Mouse (Mus musculus) forebrain, embryonic 16.5 days (tissue): ENCODE data around the gene Gnpat. TPM values are rescaled to one million over a fixed set of nuclear protein-coding genes. Genes with fewer than 3 reads are reported as not detected.

Experiments
- ATAC-seq: fragments of 200-750 bp; cut with Nextera tagmentation; 2 replicates; pipeline ENCODE4 v1.8.0; 2017; ENCODE audit warnings: mild to moderate bottlenecking, moderate library complexity
- H3K27ac ChIP-seq: fragments of 300-500 bp; sonication (generic); 2 replicates; pipeline ENCODE4 v1.5.1; 2014; ENCODE audit warnings: low read length, control low read depth
- H3K27me3 ChIP-seq: fragments of 300-500 bp; sonication (generic); replicated peaks from 2 replicates; pipeline ENCODE4 v1.6.1; 2014; ENCODE audit warnings: low read length; ENCODE audit not compliant: control insufficient read depth, insufficient read depth
- H3K36me3 ChIP-seq: fragments of 300-500 bp; sonication (generic); 2 replicates; pipeline ENCODE4 v1.6.1; 2014; ENCODE audit not compliant: control insufficient read depth, insufficient read depth
- H3K4me1 ChIP-seq: fragments of 300-500 bp; sonication (generic); replicated peaks from 2 replicates; pipeline ENCODE4 v1.6.1; 2014; ENCODE audit warnings: low read length; ENCODE audit not compliant: control insufficient read depth, insufficient read depth
- H3K4me2 ChIP-seq: fragments of 300-500 bp; sonication (generic); 2 replicates; pipeline ENCODE4 v1.6.1; 2014; ENCODE audit warnings: mild to moderate bottlenecking, low read length, control low read depth
- H3K4me3 ChIP-seq: fragments of 300-500 bp; sonication (generic); replicated peaks from 2 replicates; pipeline ENCODE4 v1.5.1; 2014; ENCODE audit warnings: mild to moderate bottlenecking, low read length, control low read depth
- H3K9ac ChIP-seq: fragments of 300-500 bp; sonication (generic); replicated peaks from 2 replicates; pipeline ENCODE4 v1.6.1; 2014; ENCODE audit warnings: low read depth, low read length, control low read depth
- H3K9me3 ChIP-seq: fragments of 300-500 bp; sonication (generic); 2 replicates; pipeline ENCODE4 v1.6.1; 2016; ENCODE audit warnings: low read length; ENCODE audit not compliant: control insufficient read depth
- WGBS: fragments of 180-500 bp; shearing (Covaris S2); extraction: QIAGEN DNeasy Blood & Tissue Kit; methylation state at CpG from one replicate; pipeline ENCODE4 v1.1.7; 2014; 5-methylcytosine and 5-hydroxymethylcytosine counted together
- polyA plus RNA-seq: library from polyadenylated mRNA; unstranded; fragments of >200 nt; fragmentation: Nextera tagmentation; extraction: Ambion mirVana; gene quantifications from 2 replicates; pipeline ENCODE4 v1.2.1, GENCODE M21; 2015

Gnpat gene
- polyA plus RNA-seq, 1 experiment from 2014 or later, result 92.7 TPM

DNA sequence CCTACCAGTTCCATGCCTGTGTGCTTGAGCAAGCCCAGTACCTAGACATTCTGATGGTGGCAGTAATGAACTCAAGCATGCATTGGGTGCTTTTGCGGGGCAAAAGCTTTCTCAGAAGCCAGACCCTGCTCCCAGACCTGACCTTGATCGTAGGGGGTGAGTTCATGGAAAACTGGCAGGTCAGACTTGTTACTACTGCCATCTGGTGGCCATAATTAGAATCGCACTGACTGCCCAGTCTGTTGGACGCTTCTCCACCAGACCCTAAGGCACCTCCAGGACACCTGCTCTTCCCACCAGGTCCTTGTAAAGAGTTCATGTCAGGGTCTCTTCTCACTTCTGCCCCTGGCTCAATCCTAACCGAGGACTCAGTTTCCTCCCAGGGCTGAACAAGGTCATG is 35.4 kb upstream of the Gnpat start:
- Histone ChIP-seq H3K4me2 (no peak overlapping the region), H3K4me1 (no peaks in the 10 kb centered on the region), H3K27ac (no peak overlapping the region), H3K27me3 (no peaks in the 10 kb centered on the region; the same call in 1 of the 2 replicates), H3K9me3 (no peaks in the 10 kb centered on the region), H3K4me3 (no peak overlapping the region), H3K9ac (no peak overlapping the region), H3K36me3 (peaks cover 18% of the 10 kb centered on the region)
- ATAC-seq, result no peak; the same call in 1 of the 2 replicates
- 2% methylated on average over 5 of the region's 5 CpGs for WGBS

DNA sequence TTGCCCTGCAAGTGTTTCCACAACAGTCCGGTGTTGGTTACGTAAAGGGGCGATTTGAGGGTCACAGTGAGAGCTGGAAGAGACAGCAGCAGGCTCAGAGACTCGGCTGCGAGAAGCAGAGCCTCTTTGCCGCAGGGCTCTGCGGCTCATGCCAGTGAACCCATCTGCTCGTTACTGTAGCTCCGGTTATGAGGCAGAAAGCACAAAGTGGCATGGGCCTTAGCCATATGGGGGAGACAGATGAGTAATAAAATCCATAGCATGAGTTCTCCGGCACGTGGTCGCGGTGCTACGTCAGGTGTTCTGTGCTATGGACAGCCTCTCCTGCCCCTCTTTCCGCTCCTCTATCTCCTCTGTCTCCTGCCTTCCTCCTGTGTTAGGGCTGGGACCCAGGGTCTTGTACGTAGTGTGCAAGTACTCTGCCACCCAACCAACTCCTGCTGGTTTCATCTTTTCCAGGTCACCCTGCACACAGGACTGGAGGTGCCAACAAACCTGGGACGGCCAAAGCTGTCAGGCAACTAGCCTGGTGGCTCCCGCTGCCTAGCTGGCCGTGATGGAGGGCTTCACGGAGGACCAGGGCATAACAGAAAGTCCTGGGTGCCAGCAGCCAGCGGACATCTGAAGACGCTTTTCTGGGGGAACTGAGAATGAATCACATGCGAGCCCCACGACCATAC is 34.1 kb upstream of the Gnpat start:
- Histone ChIP-seq H3K27me3 (no peaks in the 10 kb centered on the region; the same call in 1 of the 2 replicates), H3K9me3 (no peaks in the 10 kb centered on the region), H3K4me3 (no peak overlapping the region), H3K9ac (no peak overlapping the region), H3K36me3 (peaks cover 17% of the 10 kb centered on the region), H3K4me1 (no peaks in the 10 kb centered on the region), H3K4me2 (no peak overlapping the region), H3K27ac (no peak overlapping the region)
- 77% methylated on average over 24 of the region's 24 CpGs for WGBS
- ATAC-seq, result no peak

DNA sequence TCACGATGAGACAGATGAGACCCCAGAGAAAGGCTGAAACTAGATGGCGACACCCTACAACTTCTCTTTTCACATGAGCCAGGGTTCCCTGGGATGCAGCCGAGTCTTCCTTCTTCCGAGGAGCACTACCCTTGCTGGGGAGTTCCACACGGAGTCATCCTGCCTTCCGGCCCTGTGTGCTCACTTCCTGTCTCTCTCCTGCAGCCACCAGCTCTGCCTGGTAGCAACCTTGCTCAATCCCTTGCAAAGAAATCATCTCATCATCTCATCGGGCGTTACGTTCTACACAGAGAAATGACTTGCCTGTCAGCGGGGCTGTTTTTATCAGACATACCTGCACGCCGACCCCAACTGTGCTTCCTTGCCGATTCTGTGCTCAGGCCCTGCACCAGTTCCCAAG is 32.8 kb upstream of the Gnpat start:
- no peak for ATAC-seq
- 0 out of 2 replicates have a peak, but pooled peaks cover 9% of the 10 kb centered on the region for H3K36me3 ChIP-seq
- H3K27ac ChIP-seq, result no peak overlapping the region
- WGBS, result 81% methylated on average over 13 of the region's 13 CpGs
- H3K27me3 ChIP-seq, result no peaks in the 10 kb centered on the region; the same call in 1 of the 2 replicates
- no peak overlapping the region for H3K4me3 ChIP-seq
- no peaks in the 10 kb centered on the region for H3K4me1 ChIP-seq
- H3K9ac ChIP-seq, result no peak overlapping the region
- no peak overlapping the region for H3K4me2 ChIP-seq
- no peaks in the 10 kb centered on the region for H3K9me3 ChIP-seq

DNA sequence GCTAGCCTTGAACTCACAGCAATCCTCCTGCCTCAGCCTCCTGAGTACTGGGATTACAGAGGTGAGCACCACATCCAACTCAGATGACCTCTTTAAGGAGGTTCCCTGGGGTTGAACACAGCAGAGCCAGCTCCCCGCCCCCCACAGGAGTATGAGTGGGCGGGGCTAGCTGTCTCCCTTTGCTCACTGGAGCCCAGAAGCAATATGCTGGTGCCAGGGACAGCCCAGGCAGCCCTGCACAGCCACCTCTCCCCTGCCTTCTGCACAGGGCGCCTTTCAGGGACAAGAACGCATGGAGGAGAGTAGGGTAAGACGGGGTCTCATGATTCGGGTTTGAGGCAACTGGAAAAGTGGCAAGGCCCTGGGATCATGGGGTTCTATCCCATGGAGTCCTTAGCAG is 31.3 kb upstream of the Gnpat start:
- WGBS, result 75% methylated on average over 6 of the region's 6 CpGs
- ATAC-seq, result no peak
- H3K9me3 ChIP-seq, result no peaks in the 10 kb centered on the region
- H3K4me2 ChIP-seq, result no peak overlapping the region
- no peaks in the 10 kb centered on the region for H3K4me1 ChIP-seq
- no peak overlapping the region for H3K27ac ChIP-seq
- no peak overlapping the region for H3K9ac ChIP-seq
- H3K4me3 ChIP-seq, result no peak overlapping the region
- 0 out of 2 replicates have a peak, but pooled peaks cover 9% of the 10 kb centered on the region for H3K36me3 ChIP-seq
- H3K27me3 ChIP-seq, result no peaks in the 10 kb centered on the region; the same call in 1 of the 2 replicates

DNA sequence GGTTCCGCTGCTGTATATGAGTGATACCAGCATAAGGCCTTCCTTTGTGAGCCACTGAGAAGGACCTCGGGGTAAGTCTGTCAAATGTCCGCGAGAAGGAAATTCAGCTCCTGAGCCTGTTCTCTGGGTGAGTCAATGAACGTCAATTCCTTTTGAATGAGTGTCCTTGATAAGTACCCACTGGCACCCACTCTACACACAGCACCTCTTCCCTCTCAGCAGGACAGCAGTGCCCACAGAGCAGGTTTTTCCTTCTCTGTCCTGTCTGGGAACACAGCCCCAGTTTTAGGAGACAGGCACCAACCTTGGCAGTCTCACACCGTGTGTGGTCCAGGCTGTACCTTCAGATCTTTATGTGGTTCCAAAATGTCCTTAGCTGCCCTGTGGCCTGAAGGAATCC is 30.9 kb upstream of the Gnpat start:
- 80% methylated on average over 6 of the region's 6 CpGs for WGBS
- ATAC-seq, result no peak
- H3K9ac ChIP-seq, result no peak overlapping the region

DNA sequence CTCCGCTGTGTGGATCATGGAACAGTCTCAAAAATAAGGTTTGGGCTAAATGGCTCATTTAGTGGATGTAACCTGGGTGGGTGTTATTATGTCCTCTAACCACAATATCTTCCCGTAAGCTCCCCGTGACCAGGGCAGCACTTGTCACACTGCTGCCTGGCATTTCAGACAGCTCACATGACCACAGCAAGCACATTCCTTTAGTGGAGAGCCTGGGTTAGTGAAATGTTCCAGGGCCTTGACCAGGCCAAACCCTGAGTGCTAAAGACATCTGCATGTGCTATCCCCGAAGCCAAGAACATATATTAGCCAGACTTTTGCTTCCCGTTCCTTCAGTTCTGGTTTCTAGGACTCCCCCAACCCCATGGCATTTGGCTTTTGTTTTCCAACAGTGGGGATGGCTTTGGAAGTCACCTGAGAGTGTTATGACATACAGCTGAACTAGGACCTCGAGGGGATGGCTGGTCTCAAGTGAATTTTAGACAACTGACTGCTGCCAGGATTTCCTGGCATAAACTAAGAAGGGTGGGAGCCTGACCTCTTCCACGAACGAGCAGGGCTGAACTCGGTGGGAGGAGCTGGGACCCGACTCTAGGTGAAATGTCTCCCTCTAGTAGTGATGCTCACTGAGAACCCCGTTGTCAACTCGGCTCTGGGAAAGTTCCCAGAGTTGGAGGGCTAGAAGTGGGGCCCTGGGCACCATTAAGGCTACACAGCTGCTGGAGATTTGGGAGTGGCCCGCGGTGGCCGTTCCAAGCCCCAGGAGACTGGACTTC is 29.2 kb upstream of the Gnpat start:
- 45% methylated on average over 15 of the region's 15 CpGs for WGBS

More for the DNA sequence above, 30.9 kb upstream of the Gnpat start:
- Histone ChIP-seq H3K27ac (no peak overlapping the region), H3K4me1 (no peaks in the 10 kb centered on the region), H3K4me2 (no peak overlapping the region), H3K9me3 (no peaks in the 10 kb centered on the region), H3K36me3 (0 out of 2 replicates have a peak, but pooled peaks cover 9% of the 10 kb centered on the region), H3K4me3 (no peak overlapping the region), H3K27me3 (no peaks in the 10 kb centered on the region; the same call in 1 of the 2 replicates)

DNA sequence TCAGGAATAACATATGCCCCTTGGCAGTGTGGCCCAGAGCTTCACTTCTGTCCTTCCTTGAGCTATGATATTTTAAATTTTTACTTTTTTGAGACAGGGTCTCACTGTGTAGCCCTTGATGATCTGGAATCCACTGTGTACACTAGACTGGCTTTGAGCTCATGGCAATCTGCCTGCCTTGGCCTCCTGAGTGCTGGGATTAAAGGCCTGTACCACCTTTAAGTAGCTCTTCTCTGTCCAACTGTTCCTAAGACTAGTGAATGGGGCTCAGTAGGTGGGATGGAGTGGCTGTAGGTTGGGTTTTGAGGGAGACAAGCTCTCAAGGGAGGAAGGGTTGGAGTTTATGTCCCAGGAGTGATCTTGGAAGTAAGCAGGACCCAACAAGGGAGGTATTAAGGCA is 27.0 kb upstream of the Gnpat start:
- Histone ChIP-seq H3K36me3 (peaks cover 13% of the 10 kb centered on the region; the same call in 1 of the 2 replicates), H3K27ac (no peak overlapping the region), H3K4me1 (no peaks in the 10 kb centered on the region), H3K9me3 (no peaks in the 10 kb centered on the region), H3K4me3 (no peak overlapping the region), H3K27me3 (no peaks in the 10 kb centered on the region), H3K9ac (no peak overlapping the region), H3K4me2 (no peak overlapping the region)
- no peak for ATAC-seq

More for the DNA sequence above, 29.2 kb upstream of the Gnpat start:
- no peaks in the 10 kb centered on the region; the same call in 1 of the 2 replicates for H3K27me3 ChIP-seq
- no peak for ATAC-seq
- 0 out of 2 replicates have a peak, but pooled peaks cover 9% of the 10 kb centered on the region for H3K36me3 ChIP-seq
- no peak overlapping the region for H3K27ac ChIP-seq
- no peak overlapping the region for H3K4me2 ChIP-seq
- H3K9me3 ChIP-seq, result no peaks in the 10 kb centered on the region
- H3K4me1 ChIP-seq, result no peaks in the 10 kb centered on the region
- no peak overlapping the region for H3K4me3 ChIP-seq
- H3K9ac ChIP-seq, result no peak overlapping the region

DNA sequence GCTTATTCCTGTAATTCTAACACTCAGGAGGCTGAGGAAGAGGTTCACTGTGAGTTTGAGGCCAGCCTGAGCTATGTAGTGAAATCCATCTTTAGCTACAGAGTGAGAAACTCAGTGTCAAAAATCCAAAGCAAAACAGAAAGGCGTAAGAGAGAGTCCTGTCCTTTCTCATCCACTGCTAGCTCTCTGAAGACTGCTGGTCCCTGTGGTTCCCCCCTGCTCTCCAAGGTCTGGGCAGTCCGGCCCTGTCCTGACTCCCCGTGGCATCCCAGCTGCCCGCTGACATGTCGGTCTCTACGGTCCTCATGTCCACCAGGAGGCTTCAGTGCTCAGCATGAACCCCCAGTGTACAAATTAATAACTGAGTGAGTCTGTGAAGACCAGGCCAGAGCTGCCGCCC is 26.6 kb upstream of the Gnpat start:
- no peaks in the 10 kb centered on the region for H3K27me3 ChIP-seq
- no peak overlapping the region for H3K27ac ChIP-seq
- ATAC-seq, result no peak
- H3K4me3 ChIP-seq, result no peak overlapping the region
- H3K9me3 ChIP-seq, result no peaks in the 10 kb centered on the region
- H3K9ac ChIP-seq, result no peak overlapping the region
- WGBS, result 85% methylated on average over 7 of the region's 7 CpGs
- H3K4me2 ChIP-seq, result no peak overlapping the region
- H3K36me3 ChIP-seq, result peaks cover 13% of the 10 kb centered on the region; the same call in 1 of the 2 replicates
- no peaks in the 10 kb centered on the region for H3K4me1 ChIP-seq

DNA sequence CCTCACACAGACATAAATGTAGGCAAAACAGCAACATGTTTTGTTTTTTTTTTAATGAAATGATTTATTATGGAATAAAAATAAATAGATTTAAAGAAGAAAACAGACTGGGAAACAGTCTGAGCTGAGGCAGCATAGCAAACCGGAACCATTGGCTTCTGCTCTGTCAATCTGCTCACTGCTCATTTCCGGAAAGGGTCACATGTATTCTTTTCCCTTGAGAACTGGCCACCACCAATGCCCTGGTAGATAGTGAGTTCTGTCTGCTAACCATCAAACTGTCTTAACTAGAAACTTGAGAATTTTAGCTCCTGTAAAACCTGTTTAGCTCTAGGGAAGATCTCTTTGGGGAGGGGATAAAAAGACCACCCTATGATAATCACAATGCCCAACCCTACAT is 25.9 kb upstream of the Gnpat start:
- Histone ChIP-seq H3K27ac (no peak overlapping the region), H3K4me1 (no peaks in the 10 kb centered on the region), H3K9ac (no peak overlapping the region), H3K27me3 (no peaks in the 10 kb centered on the region), H3K4me2 (no peak overlapping the region), H3K36me3 (peaks cover 13% of the 10 kb centered on the region; the same call in 1 of the 2 replicates), H3K9me3 (no peaks in the 10 kb centered on the region), H3K4me3 (no peak overlapping the region)
- no peak for ATAC-seq
- WGBS, result 94% methylated on average over 2 of the region's 2 CpGs
